Mouse (Mus musculus) CH12.LX (cell line): ENCODE measurements around the gene Pla2g4e.

Source experiments
- CTCF ChIP-seq, 2 experiments: IDR thresholded peaks in 1 of 2; conservative IDR thresholded peaks in 1 of 2; 2 replicates each; pipeline ENCODE4 v1.5.1; 2011 to 2012; ENCODE audit warnings: low read depth in 2 of 2, low read length in 2 of 2, improper control_type of control experiment in 1 of 2, inconsistent platforms in 1 of 2, mild to moderate bottlenecking in 1 of 2, moderate library complexity in 1 of 2
- ELF1 ChIP-seq: IDR thresholded peaks from 2 replicates; pipeline ENCODE4 v1.6.1; 2014; ENCODE audit warnings: low read depth, mild to moderate bottlenecking, inconsistent platforms, low read length, improper control_type of control experiment
- EP300 ChIP-seq: IDR thresholded peaks from 2 replicates; pipeline ENCODE4 v1.6.1; 2011; ENCODE audit warnings: low read length, improper control_type of control experiment
- ETS1 ChIP-seq: conservative IDR thresholded peaks from 2 replicates; pipeline ENCODE4 v1.6.1; 2012; ENCODE audit warnings: low read depth, mild to moderate bottlenecking, inconsistent platforms, low read length, improper control_type of control experiment, moderate library complexity
- UBTF ChIP-seq: IDR thresholded peaks from 2 replicates; pipeline ENCODE4 v1.6.1; 2012; ENCODE audit warnings: low read depth, mild to moderate bottlenecking, inconsistent platforms, low read length, improper control_type of control experiment, moderate library complexity
- ZMIZ1 ChIP-seq: IDR thresholded peaks from 2 replicates; pipeline ENCODE4 v1.6.1; 2012; ENCODE audit warnings: low read depth, mild to moderate bottlenecking, inconsistent platforms, low read length, improper control_type of control experiment

- no peak for TF ChIP-seq ZMIZ1
- TF ChIP-seq ETS1, result no peak
- peak; percentile 19 to 57; a peak in 3 of 4 replicates for TF ChIP-seq CTCF (conservative IDR thresholded peaks at IDR 0.05 in 1 of 2, IDR thresholded peaks at IDR 0.05 in 1 of 2; ENCODE audit: low read depth in 2 of 2, low read length in 2 of 2)
- TF ChIP-seq UBTF, result no peak
- no peak for TF ChIP-seq EP300
- TF ChIP-seq ELF1, result no peak
Observed at GRCm38 (mm10) chr2:120187583-120187982, 57.6 kb downstream of the Pla2g4e start.
